Mouse (Mus musculus) CH12.LX (cell line): ENCODE results near the gene Bcl11a. TPM values are rescaled to one million over a fixed set of nuclear protein-coding genes. Genes with fewer than 3 reads are reported as not detected.

Source experiments
- DNase-seq: peaks from one replicate; pipeline ENCODE4 v3.0.0-alpha.2; 2013; ENCODE audit errors: extremely low read depth
- H3K27ac ChIP-seq: 2 replicates; pipeline ENCODE4 v1.5.1; 2012; ENCODE audit warnings: low read depth, mild to moderate bottlenecking, control low read depth, moderate library complexity; ENCODE audit not compliant: insufficient read depth
- H3K27me3 ChIP-seq: replicated peaks from 2 replicates; pipeline ENCODE3; 2012; ENCODE audit warnings: inconsistent platforms
- H3K36me3 ChIP-seq, 2 experiments: replicated peaks in 1 of 2; 2 replicates each; pipeline versions ENCODE3 to v1.6.1; 2012; ENCODE audit warnings: inconsistent platforms in 1 of 2, low read length in 1 of 2, mild to moderate bottlenecking in 1 of 2, mixed read lengths in 1 of 2, moderate library complexity in 1 of 2; ENCODE audit not compliant: control insufficient read depth in 1 of 2, insufficient read depth in 1 of 2
- H3K4me1 ChIP-seq, 2 experiments: 2 replicates each; pipeline ENCODE4 v1.6.1; 2012; ENCODE audit warnings: inconsistent platforms in 1 of 2, moderate library complexity in 1 of 2; ENCODE audit not compliant: insufficient read depth in 2 of 2, control insufficient read depth in 1 of 2
- H3K4me2 ChIP-seq: 2 replicates; pipeline ENCODE4 v1.6.1; 2012; ENCODE audit warnings: low read depth, mild to moderate bottlenecking, control low read depth; ENCODE audit not compliant: poor library complexity, insufficient read depth, severe bottlenecking
- H3K4me3 ChIP-seq, 3 experiments: fragments of 150-350 bp in 1 of 3; sonication (generic) in 1 of 3; replicated peaks in 1 of 3; 2 replicates each; pipeline versions ENCODE3 to v1.5.1; 2011 to 2012; ENCODE audit warnings: low read depth in 2 of 3, low read length in 2 of 3, mild to moderate bottlenecking in 2 of 3, moderate library complexity in 2 of 3, control low read depth in 1 of 3, improper control_type of control experiment in 1 of 3, inconsistent platforms in 1 of 3, mixed read lengths in 1 of 3; ENCODE audit not compliant: poor library complexity in 1 of 3
- H3K79me2 ChIP-seq: replicated peaks from 2 replicates; pipeline ENCODE4 v1.6.1; 2012; ENCODE audit warnings: mild to moderate bottlenecking, moderate library complexity; ENCODE audit not compliant: control insufficient read depth, poor library complexity, insufficient read depth, severe bottlenecking; ENCODE audit errors: extremely low read depth
- H3K9ac ChIP-seq: 2 replicates; pipeline ENCODE4 v1.6.1; 2012; ENCODE audit warnings: low read depth, mild to moderate bottlenecking, control low read depth, moderate library complexity; ENCODE audit not compliant: insufficient read depth
- H3K9me3 ChIP-seq: replicated peaks from 2 replicates; pipeline ENCODE3; 2012; ENCODE audit warnings: low read length, inconsistent platforms, mixed read lengths
- BHLHE40 ChIP-seq: IDR thresholded peaks from 2 replicates; pipeline ENCODE4 v1.6.1; 2011; ENCODE audit warnings: mild to moderate bottlenecking, low read depth, low read length, improper control_type of control experiment
- CHD1 ChIP-seq: IDR thresholded peaks from 2 replicates; pipeline ENCODE4 v1.6.1; 2012; ENCODE audit warnings: low read depth, low read length, improper control_type of control experiment, inconsistent platforms
- CTCF ChIP-seq, 2 experiments: IDR thresholded peaks in 1 of 2; conservative IDR thresholded peaks in 1 of 2; 2 replicates each; pipeline ENCODE4 v1.5.1; 2011 to 2012; ENCODE audit warnings: low read depth in 2 of 2, low read length in 2 of 2, improper control_type of control experiment in 1 of 2, inconsistent platforms in 1 of 2, mild to moderate bottlenecking in 1 of 2, moderate library complexity in 1 of 2
- E2F4 ChIP-seq: IDR thresholded peaks from 2 replicates; pipeline ENCODE4 v1.6.1; 2011; ENCODE audit warnings: low read depth, low read length, improper control_type of control experiment; ENCODE audit not compliant: insufficient replicate concordance
- ELF1 ChIP-seq: IDR thresholded peaks from 2 replicates; pipeline ENCODE4 v1.6.1; 2014; ENCODE audit warnings: low read depth, mild to moderate bottlenecking, inconsistent platforms, low read length, improper control_type of control experiment
- ETS1 ChIP-seq: conservative IDR thresholded peaks from 2 replicates; pipeline ENCODE4 v1.6.1; 2012; ENCODE audit warnings: low read depth, mild to moderate bottlenecking, inconsistent platforms, low read length, improper control_type of control experiment, moderate library complexity
- GABPA ChIP-seq: IDR thresholded peaks from 2 replicates; pipeline ENCODE4 v1.6.1; 2012; ENCODE audit warnings: low read depth, low read length, improper control_type of control experiment, inconsistent platforms; ENCODE audit not compliant: insufficient replicate concordance
- HCFC1 ChIP-seq: IDR thresholded peaks from 2 replicates; pipeline ENCODE4 v1.6.1; 2012; ENCODE audit warnings: low read depth, mild to moderate bottlenecking, inconsistent platforms, low read length, improper control_type of control experiment
- JUN ChIP-seq: IDR thresholded peaks from 2 replicates; pipeline ENCODE4 v1.6.1; 2011; ENCODE audit warnings: low read depth, mild to moderate bottlenecking, low read length, improper control_type of control experiment, moderate library complexity; ENCODE audit not compliant: insufficient read depth
- MAFK ChIP-seq: IDR thresholded peaks from 2 replicates; pipeline ENCODE4 v1.6.1; 2011; ENCODE audit warnings: low read length, improper control_type of control experiment; ENCODE audit not compliant: insufficient replicate concordance
- MAZ ChIP-seq: IDR thresholded peaks from 2 replicates; pipeline ENCODE4 v1.6.1; 2012; ENCODE audit warnings: low read depth, mild to moderate bottlenecking, inconsistent platforms, low read length, improper control_type of control experiment, moderate library complexity
- MEF2A ChIP-seq: IDR thresholded peaks from 2 replicates; pipeline ENCODE4 v1.6.1; 2014; ENCODE audit warnings: low read depth, mild to moderate bottlenecking, inconsistent platforms, low read length, improper control_type of control experiment, borderline replicate concordance
- MXI1 ChIP-seq: IDR thresholded peaks from 2 replicates; pipeline ENCODE4 v1.6.1; 2011; ENCODE audit warnings: mild to moderate bottlenecking, low read depth, low read length, improper control_type of control experiment
- MYC ChIP-seq: IDR thresholded peaks from 2 replicates; pipeline ENCODE4 v1.6.1; 2011; ENCODE audit warnings: low read depth, mild to moderate bottlenecking, improper control_type of control experiment, low read length
- NELFE ChIP-seq: IDR thresholded peaks from 2 replicates; pipeline ENCODE4 v1.6.1; 2011; ENCODE audit warnings: low read depth, low read length, improper control_type of control experiment
- PAX5 ChIP-seq: IDR thresholded peaks from 2 replicates; pipeline ENCODE4 v1.6.1; 2012; ENCODE audit warnings: low read length, inconsistent platforms, mixed read lengths
- POLR2AphosphoS2 ChIP-seq: IDR thresholded peaks from 2 replicates; pipeline ENCODE4 v1.6.1; 2011; ENCODE audit warnings: low read depth, low read length, improper control_type of control experiment
- RCOR1 ChIP-seq: conservative IDR thresholded peaks from 2 replicates; pipeline ENCODE4 v1.6.1; 2012; ENCODE audit warnings: low read depth, mild to moderate bottlenecking, inconsistent platforms, low read length, improper control_type of control experiment
- SIN3A ChIP-seq: IDR thresholded peaks from 2 replicates; pipeline ENCODE4 v1.6.1; 2012; ENCODE audit warnings: low read length, improper control_type of control experiment, inconsistent platforms
- SMC3 ChIP-seq: IDR thresholded peaks from 2 replicates; pipeline ENCODE4 v1.6.1; 2011; ENCODE audit warnings: low read depth, low read length, improper control_type of control experiment
- TBP ChIP-seq: conservative IDR thresholded peaks from 2 replicates; pipeline ENCODE4 v1.6.1; 2011; ENCODE audit warnings: low read depth, low read length, improper control_type of control experiment
- UBTF ChIP-seq: IDR thresholded peaks from 2 replicates; pipeline ENCODE4 v1.6.1; 2012; ENCODE audit warnings: low read depth, mild to moderate bottlenecking, inconsistent platforms, low read length, improper control_type of control experiment, moderate library complexity
- USF1 ChIP-seq: IDR thresholded peaks from 2 replicates; pipeline ENCODE4 v1.6.1; 2014; ENCODE audit warnings: low read depth, mild to moderate bottlenecking, inconsistent platforms, low read length, improper control_type of control experiment
- USF2 ChIP-seq: conservative IDR thresholded peaks from 2 replicates; pipeline ENCODE4 v1.6.1; 2011; ENCODE audit warnings: low read depth, low read length, improper control_type of control experiment
- ZC3H11A ChIP-seq: IDR thresholded peaks from 2 replicates; pipeline ENCODE4 v1.6.1; 2012; ENCODE audit warnings: low read depth, mild to moderate bottlenecking, inconsistent platforms, low read length, improper control_type of control experiment
- ZKSCAN1 ChIP-seq: IDR thresholded peaks from 2 replicates; pipeline ENCODE4 v1.6.1; 2012; ENCODE audit warnings: low read depth, inconsistent platforms, low read length, improper control_type of control experiment, borderline replicate concordance
- ZMIZ1 ChIP-seq: IDR thresholded peaks from 2 replicates; pipeline ENCODE4 v1.6.1; 2012; ENCODE audit warnings: low read depth, mild to moderate bottlenecking, inconsistent platforms, low read length, improper control_type of control experiment
- dilution Hi-C: fragments of 300-500 bp; cut with MboI; formaldehyde crosslinking; loops from 2 replicates; pipeline ENCODE4 v1.14.3; 2020; ENCODE audit warnings: low sequenced_read_pairs; ENCODE audit not compliant: extremely low pct_unique_long_range_greater_than_20kb, extremely low pct_ligation_motif_present
- in situ Hi-C: fragments of 300-500 bp; cut with MboI; formaldehyde crosslinking; loops from 3 replicates; pipeline ENCODE4 v1.14.3; 2019; ENCODE audit warnings: low sequenced_read_pairs, low pct_ligation_motif_present, low pct_unique_long_range_greater_than_20kb, mixed read lengths
- polyA plus RNA-seq: library from polyadenylated mRNA; unstranded; fragments of >175 nt; gene quantifications from 2 replicates; pipeline ENCODE4 v1.2.1, GENCODE M21; 2012; ENCODE audit warnings: low read depth; ENCODE audit not compliant: insufficient read length
- total RNA-seq, 2 experiments: library from RNA; depleted of rRNA; stranded (reverse); fragments of 300-350 nt in 1 of 2; fragments of >200 nt in 1 of 2; gene quantifications; 2 replicates each; pipeline ENCODE4 v1.2.3; 2012 to 2014

The Bcl11a gene
- total and polyA plus RNA-seq, 3 experiments: 6.8 to 57.9 (median 13.9) TPM

DNA sequence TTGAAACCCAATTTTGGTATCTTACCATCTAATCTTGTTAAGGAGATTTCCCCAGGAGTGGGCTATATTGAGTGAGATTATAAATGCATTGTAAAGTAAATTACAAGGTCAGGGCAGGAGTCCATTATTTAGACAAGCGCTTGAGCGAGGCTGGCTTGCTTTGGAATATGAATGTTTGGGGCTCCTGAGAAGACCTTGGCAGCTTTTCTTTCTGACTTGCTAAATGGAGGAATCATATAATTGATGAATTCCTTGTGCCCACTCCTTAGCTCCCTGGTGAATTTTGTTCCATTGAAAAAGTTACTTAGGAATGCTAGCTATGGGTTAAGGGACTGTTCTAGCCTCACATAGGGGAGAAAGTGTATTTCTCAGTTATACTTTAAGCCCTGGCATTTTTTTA lies 83.6 kb downstream of the Bcl11a start:
- no peak for TF ChIP-seq NELFE
- TF ChIP-seq UBTF: no peak
- no peak for TF ChIP-seq E2F4
- no peak for TF ChIP-seq USF1
- no peak for TF ChIP-seq PAX5
- TF ChIP-seq ZKSCAN1: no peak
- TF ChIP-seq MAFK: no peak
- no peak for TF ChIP-seq MYC
- TF ChIP-seq MAZ: no peak
- TF ChIP-seq USF2: no peak
- no peak for TF ChIP-seq ZMIZ1
- TF ChIP-seq ZC3H11A: no peak
- no peak for TF ChIP-seq POLR2AphosphoS2
- no peak for TF ChIP-seq HCFC1
- TF ChIP-seq TBP: no peak
- TF ChIP-seq MXI1: no peak
- H3K79me2 ChIP-seq: no peaks in the 10 kb centered on the region
- peaks cover 6 to 96% of the 10 kb centered on the region in 2 experiments for H3K36me3 ChIP-seq
- no peak overlapping the region for H3K4me2 ChIP-seq
- H3K4me3 ChIP-seq: no peak overlapping the region
- no peaks in the 10 kb centered on the region for H3K27me3 ChIP-seq
- no peak overlapping the region for H3K9ac ChIP-seq
- in situ Hi-C loops (no loop called here), dilution Hi-C loops (no loop called here)
- H3K9me3 ChIP-seq: no peaks in the 10 kb centered on the region
- DNase-seq: no peak
- H3K4me1 ChIP-seq: peaks cover 0 to 39% of the 10 kb centered on the region in 2 experiments; a peak in 2 of 4 replicates
- H3K27ac ChIP-seq: no peak overlapping the region

DNA sequence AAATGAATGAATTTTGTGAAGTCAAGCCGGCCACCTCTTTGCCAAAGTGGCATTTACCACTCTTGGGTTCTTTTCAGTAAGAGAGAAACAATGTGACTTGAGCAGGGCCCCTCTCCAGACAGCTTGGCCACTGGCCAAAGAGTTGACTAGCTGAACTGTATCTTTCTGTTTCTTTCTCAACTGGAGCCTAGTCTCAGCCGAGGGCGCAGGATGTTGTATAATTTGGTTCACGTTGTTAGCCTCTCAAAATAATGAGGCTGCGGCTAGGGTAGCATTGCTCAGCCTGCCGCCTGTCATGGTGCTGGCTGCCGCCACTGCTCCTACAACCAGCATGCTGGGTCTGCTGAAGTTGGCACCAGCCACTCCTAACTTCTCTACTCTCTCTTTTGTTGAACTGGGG lies 84.2 kb downstream of the Bcl11a start:
- DNase-seq: no peak
- Histone ChIP-seq H3K4me3 (no peak overlapping the region), H3K9ac (no peak overlapping the region), H3K27me3 (no peaks in the 10 kb centered on the region), H3K79me2 (no peaks in the 10 kb centered on the region), H3K9me3 (no peaks in the 10 kb centered on the region), H3K4me2 (no peak overlapping the region), H3K36me3 (peaks cover 6 to 97% of the 10 kb centered on the region in 2 experiments), H3K4me1 (peaks cover 0 to 35% of the 10 kb centered on the region in 2 experiments; a peak in 2 of 4 replicates), H3K27ac (no peak overlapping the region)
- no peak for TF ChIP-seq ELF1
- no peak for TF ChIP-seq SIN3A
- no peak for TF ChIP-seq MEF2A
- no peak for TF ChIP-seq ETS1
- no peak for TF ChIP-seq POLR2AphosphoS2
- no peak for TF ChIP-seq CTCF (conservative IDR thresholded peaks at IDR 0.05 in 1 of 2, IDR thresholded peaks at IDR 0.05 in 1 of 2; ENCODE audit: low read depth in 2 of 2, low read length in 2 of 2)
- no peak for TF ChIP-seq RCOR1
- no peak for TF ChIP-seq BHLHE40
- TF ChIP-seq USF2: no peak
- no peak for TF ChIP-seq GABPA
- TF ChIP-seq CHD1: no peak
- TF ChIP-seq JUN: no peak
- no peak for TF ChIP-seq SMC3
- in situ Hi-C loops (no loop called here), dilution Hi-C loops (no loop called here)
